Mouse (Mus musculus) liver, embryonic 16.5 days (tissue): ENCODE data around the gene Bmi1. TPM values are rescaled to one million over a fixed set of nuclear protein-coding genes. Genes with fewer than 3 reads are reported as not detected.

ENCODE experiments used
- ATAC-seq: fragments of 200-750 bp; cut with Nextera tagmentation; 2 replicates; pipeline ENCODE4 v1.8.0; 2017; ENCODE audit warnings: low read depth, mild to moderate bottlenecking, moderate number of reproducible peaks, moderate library complexity
- H3K27ac ChIP-seq: fragments of 300-500 bp; sonication (generic); 2 replicates; pipeline ENCODE4 v1.5.1; 2014; ENCODE audit warnings: mild to moderate bottlenecking, low read length
- H3K27me3 ChIP-seq: fragments of 300-500 bp; sonication (generic); 2 replicates; pipeline ENCODE4 v1.6.1; 2014; ENCODE audit warnings: low read depth, low read length, mixed read lengths; ENCODE audit not compliant: control insufficient read depth, insufficient read depth
- H3K36me3 ChIP-seq: fragments of 300-500 bp; sonication (generic); 2 replicates; pipeline ENCODE4 v1.6.1; 2014; ENCODE audit warnings: mild to moderate bottlenecking; ENCODE audit not compliant: control insufficient read depth, insufficient read depth
- H3K4me1 ChIP-seq: fragments of 300-500 bp; sonication (generic); 2 replicates; pipeline ENCODE4 v1.6.1; 2014; ENCODE audit warnings: low read depth, low read length, mixed read lengths; ENCODE audit not compliant: control insufficient read depth
- H3K4me2 ChIP-seq: fragments of 300-500 bp; sonication (generic); 2 replicates; pipeline ENCODE4 v1.6.1; 2014; ENCODE audit warnings: low read depth, low read length, mixed read lengths
- H3K4me3 ChIP-seq: fragments of 300-500 bp; sonication (generic); 2 replicates; pipeline ENCODE4 v1.5.1; 2014; ENCODE audit warnings: low read depth, mild to moderate bottlenecking, low read length
- H3K9ac ChIP-seq: fragments of 300-500 bp; sonication (generic); 2 replicates; pipeline ENCODE4 v1.6.1; 2014; ENCODE audit warnings: low read depth, low read length
- H3K9me3 ChIP-seq: fragments of 300-500 bp; sonication (generic); replicated peaks from 2 replicates; pipeline ENCODE4 v1.6.1; 2016; ENCODE audit warnings: low read length; ENCODE audit not compliant: control insufficient read depth
- WGBS: fragments of 180-500 bp; shearing (Covaris S2); extraction: QIAGEN DNeasy Blood & Tissue Kit; methylation state at CpG from one replicate; pipeline ENCODE4 v1.1.7; 2014; ENCODE audit not compliant: insufficient replicate concordance; 5-methylcytosine and 5-hydroxymethylcytosine counted together
- polyA plus RNA-seq: library from polyadenylated mRNA; unstranded; fragments of >200 nt; fragmentation: Nextera tagmentation; extraction: Ambion mirVana; gene quantifications from 2 replicates; pipeline ENCODE4 v1.2.1, GENCODE M21; 2015

Bmi1 gene
- polyA plus RNA-seq, 1 experiment from 2014 or later: 3.4 TPM

- ATAC-seq: no peak
- Histone ChIP-seq H3K27ac (no peak overlapping the region), H3K9ac (no peak overlapping the region), H3K4me3 (no peak overlapping the region), H3K4me2 (no peak overlapping the region), H3K36me3 (no peaks in the 10 kb centered on the region), H3K27me3 (peaks cover 40% of the 10 kb centered on the region), H3K4me1 (peaks cover 8% of the 10 kb centered on the region), H3K9me3 (no peaks in the 10 kb centered on the region)
- 59% methylated on average over 4 of the region's 4 CpGs for WGBS
These were observed 3.1 kb upstream of the Bmi1 start for GRCm38 (mm10) chr2:18673766-18674165.

GRCm38 (mm10) chr2:18674193-18674902 lies 2.5 kb upstream of the Bmi1 start:
- H3K4me3 ChIP-seq: no peak overlapping the region
- no peaks in the 10 kb centered on the region for H3K9me3 ChIP-seq
- H3K4me1 ChIP-seq: peaks cover 8% of the 10 kb centered on the region
- ATAC-seq: no peak
- 53% methylated on average over 4 of the region's 4 CpGs for WGBS
- H3K36me3 ChIP-seq: no peaks in the 10 kb centered on the region
- H3K27me3 ChIP-seq: peaks cover 45% of the 10 kb centered on the region
- H3K4me2 ChIP-seq: no peak overlapping the region
- no peak overlapping the region for H3K27ac ChIP-seq
- H3K9ac ChIP-seq: no peak overlapping the region

GRCm38 (mm10) chr2:18675681-18676456 lies 949 bp upstream of the Bmi1 start:
- ATAC-seq: no peak
- Histone ChIP-seq H3K36me3 (no peaks in the 10 kb centered on the region), H3K9ac (peak overlapping the region; percentile 71), H3K4me1 (peaks cover 8% of the 10 kb centered on the region), H3K27ac (peak overlapping the region; percentile 44), H3K4me2 (peak overlapping the region; percentile 81), H3K27me3 (peaks cover 57% of the 10 kb centered on the region), H3K4me3 (peak overlapping the region; percentile 72), H3K9me3 (no peaks in the 10 kb centered on the region)
- 16% methylated on average over 42 of the region's 42 CpGs for WGBS

GRCm38 (mm10) chr2:18676457-18676935 lies 322 bp upstream of the Bmi1 start:
- Histone ChIP-seq H3K27me3 (peaks cover 60% of the 10 kb centered on the region), H3K4me1 (peaks cover 11% of the 10 kb centered on the region), H3K36me3 (no peaks in the 10 kb centered on the region), H3K9me3 (no peaks in the 10 kb centered on the region), H3K4me2 (peak overlapping the region; percentile 81), H3K4me3 (peak overlapping the region; percentile 72), H3K27ac (peak overlapping the region; percentile 74), H3K9ac (peak overlapping the region; percentile 71)
- ATAC-seq: peak; percentile 69
- WGBS: 0% methylated on average over 8 of the region's 64 CpGs

- Histone ChIP-seq H3K4me2 (peak overlapping the region; percentile 81), H3K36me3 (no peaks in the 10 kb centered on the region), H3K27ac (no peak overlapping the region), H3K9me3 (no peaks in the 10 kb centered on the region), H3K4me3 (peak overlapping the region; percentile 72), H3K4me1 (peaks cover 8% of the 10 kb centered on the region), H3K27me3 (peaks cover 57% of the 10 kb centered on the region), H3K9ac (peak overlapping the region; percentile 71)
- WGBS: under 1% methylated on average over 47 of the region's 55 CpGs
- no peak for ATAC-seq
These were observed 1.0 kb downstream of the Bmi1 start for GRCm38 (mm10) chr2:18677631-18678471.

- 37% methylated on average over 2 of the region's 2 CpGs for WGBS
- no peak overlapping the region for H3K27ac ChIP-seq
- peaks cover 57% of the 10 kb centered on the region for H3K27me3 ChIP-seq
- H3K36me3 ChIP-seq: no peaks in the 10 kb centered on the region
- no peak overlapping the region for H3K4me3 ChIP-seq
- no peak for ATAC-seq
- peaks cover 8% of the 10 kb centered on the region for H3K4me1 ChIP-seq
- no peak overlapping the region for H3K4me2 ChIP-seq
- no peaks in the 10 kb centered on the region for H3K9me3 ChIP-seq
- H3K9ac ChIP-seq: no peak overlapping the region
These were observed 2.9 kb downstream of the Bmi1 start for GRCm38 (mm10) chr2:18679701-18680100.

- Histone ChIP-seq H3K9me3 (no peaks in the 10 kb centered on the region), H3K36me3 (no peaks in the 10 kb centered on the region), H3K27me3 (peaks cover 57% of the 10 kb centered on the region), H3K4me1 (peaks cover 8% of the 10 kb centered on the region), H3K27ac (no peak overlapping the region), H3K9ac (no peak overlapping the region), H3K4me2 (peak overlapping the region; percentile 37), H3K4me3 (peak overlapping the region; percentile 36; the same call in 1 of the 2 replicates)
- 0% methylated on average over 4 of the region's 4 CpGs for WGBS
- ATAC-seq: no peak
These were observed 3.7 kb downstream of the Bmi1 start for GRCm38 (mm10) chr2:18680501-18680900.

- Histone ChIP-seq H3K4me2 (peak overlapping the region; percentile 37), H3K4me3 (peak overlapping the region; percentile 36; the same call in 1 of the 2 replicates), H3K9me3 (no peaks in the 10 kb centered on the region), H3K27ac (no peak overlapping the region), H3K36me3 (no peaks in the 10 kb centered on the region), H3K9ac (no peak overlapping the region), H3K27me3 (peaks cover 52% of the 10 kb centered on the region), H3K4me1 (peaks cover 4% of the 10 kb centered on the region)
- 6% methylated on average over 28 of the region's 29 CpGs for WGBS
- no peak for ATAC-seq
These were observed 4.1 kb downstream of the Bmi1 start for GRCm38 (mm10) chr2:18680961-18681360.
